Mouse (Mus musculus) liver, adult 2 months (tissue): ENCODE results near the gene Grap.

ENCODE experiments used
- CTCF ChIP-seq: fragments of 200-500 bp; IDR thresholded peaks from 2 replicates; pipeline ENCODE4 v1.5.1; 2011; ENCODE audit warnings: low read depth, low read length, control low read depth
- POLR2A ChIP-seq: fragments of 200-500 bp; IDR thresholded peaks from 2 replicates; pipeline ENCODE4 v1.6.1; 2011; ENCODE audit warnings: low read length, control low read depth; ENCODE audit not compliant: insufficient read depth; ENCODE audit errors: extremely low read depth

- TF ChIP-seq CTCF: no peak
- TF ChIP-seq POLR2A: no peak
Measured at GRCm38 (mm10) chr11:61647110-61647910, 5.8 kb upstream of the Grap start.
